ENCODE assay signal across 10 mouse cellular contexts in the genomic region with DNA sequence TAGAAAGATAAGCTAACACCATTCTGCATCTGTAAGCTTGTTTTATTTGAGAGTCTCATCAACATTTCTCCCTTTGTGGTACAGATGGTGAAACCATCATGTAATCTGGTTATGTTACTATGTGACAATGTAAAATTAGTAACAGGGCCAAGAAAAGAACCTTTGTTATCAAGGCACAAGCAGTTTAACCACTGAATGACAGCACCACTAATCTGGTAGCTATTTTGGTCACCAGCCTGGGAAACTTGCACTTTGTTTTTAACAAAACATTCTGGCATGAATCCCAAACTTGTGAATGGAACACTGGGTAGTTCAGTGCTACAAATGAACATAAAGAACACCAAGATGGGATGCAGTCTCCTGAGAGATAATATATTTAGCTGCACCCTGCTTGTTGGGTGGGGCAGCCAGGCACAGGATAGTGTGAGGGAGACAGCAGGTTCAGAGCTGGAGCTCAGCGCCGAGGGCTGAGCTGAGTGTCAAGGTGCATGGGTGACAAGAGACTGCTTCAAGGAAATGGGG. TPM values are rescaled to one million over a fixed set of nuclear protein-coding genes. Genes with fewer than 3 reads are reported as not detected.
DNase-seq lines count a peak whose midpoint lies in the region; ATAC-seq and TF ChIP-seq lines count a peak whose summit lies in the region.
"Had no signal": no experiment of that assay in that cellular context is flagged by ENCODE, and none has a peak within 500 bp of the region (broad histone marks: within the 10 kb centered on the region; RNA-seq: fewer than 3 reads in every experiment).

No protein-coding gene starts in this region.

- no peaks in the 10 kb centered on the region for H3K27me3 ChIP-seq in intestine, embryonic 16.5 days (replicated peaks; ENCODE audit: control insufficient read depth, insufficient read depth, low read length)
- H3K27me3 ChIP-seq in intestine, embryonic 15.5 days (replicated peaks) = no peaks in the 10 kb centered on the region
- no peaks in the 10 kb centered on the region for H3K27me3 ChIP-seq in spleen, adult 2 months (ENCODE audit: control insufficient read depth, insufficient read depth, low read length)
- H3K27me3 ChIP-seq in heart, embryonic 14.5 days (ENCODE audit: control insufficient read depth, insufficient read depth, low read length) = no peaks in the 10 kb centered on the region
- no peaks in the 10 kb centered on the region for H3K27me3 ChIP-seq in limb, embryonic 10.5 days (ENCODE audit: low read depth, poor library complexity, severe bottlenecking)

- 69% methylated on average over 2 of the region's 2 CpGs for WGBS in intestine, embryonic 16.5 days
- 68% methylated on average over 2 of the region's 2 CpGs for WGBS in intestine, embryonic 15.5 days
- WGBS in spleen, adult 2 months = 48% methylated on average over 2 of the region's 2 CpGs
- 17% methylated on average over 2 of the region's 2 CpGs for WGBS in heart, embryonic 14.5 days
- WGBS in limb, embryonic 10.5 days = 87% methylated on average over 2 of the region's 2 CpGs

- H3K9ac ChIP-seq in intestine, embryonic 16.5 days (ENCODE audit: low read depth, low read length) = no peak overlapping the region
- no peak overlapping the region for H3K9ac ChIP-seq in intestine, embryonic 15.5 days
- H3K9ac ChIP-seq in heart, embryonic 14.5 days (ENCODE audit: low read length) = peak overlapping the region; percentile 63

- H3K4me1 ChIP-seq in intestine, embryonic 16.5 days (ENCODE audit: control insufficient read depth, insufficient read depth, low read length) = peaks cover 9% of the 10 kb centered on the region
- H3K4me1 ChIP-seq in intestine, embryonic 15.5 days (replicated peaks) = 0 out of 2 replicates have a peak, but pooled peaks cover 2% of the 10 kb centered on the region
- no peaks in the 10 kb centered on the region; the same call in 1 of the 2 replicates for H3K4me1 ChIP-seq in spleen, adult 2 months (ENCODE audit: control insufficient read depth, insufficient read depth, insufficient read length)
- H3K4me1 ChIP-seq in heart, embryonic 14.5 days (ENCODE audit: control insufficient read depth in 2 of 2, insufficient read depth in 2 of 2, low read length in 2 of 2) = peaks cover 25 to 42% of the 10 kb centered on the region in 2 experiments
- H3K4me1 ChIP-seq in limb, embryonic 10.5 days = no peaks in the 10 kb centered on the region

- no peaks in the 10 kb centered on the region for H3K9me3 ChIP-seq in intestine, embryonic 16.5 days (ENCODE audit: control insufficient read depth, low read length)
- H3K9me3 ChIP-seq in intestine, embryonic 15.5 days = no peaks in the 10 kb centered on the region
- H3K9me3 ChIP-seq in heart, embryonic 14.5 days (ENCODE audit: control insufficient read depth, low read length) = no peaks in the 10 kb centered on the region
- no peaks in the 10 kb centered on the region for H3K9me3 ChIP-seq in limb, embryonic 10.5 days (replicated peaks)
- H3K9me3 ChIP-seq: G1E had no signal

- no peak overlapping the region for H3K4me3 ChIP-seq in intestine, embryonic 16.5 days (ENCODE audit: low read length)
- no peak overlapping the region for H3K4me3 ChIP-seq in intestine, embryonic 15.5 days (replicated peaks)
- H3K4me3 ChIP-seq in spleen, adult 2 months (ENCODE audit: extremely low read depth, insufficient read depth, insufficient read length) = no peak overlapping the region
- peak overlapping the region in 1 of 2 experiments; percentile 11; a peak in 1 of 4 replicates for H3K4me3 ChIP-seq in heart, embryonic 14.5 days (ENCODE audit: control insufficient read depth in 1 of 2, insufficient read depth in 1 of 2, low read depth in 1 of 2, low read length in 2 of 2)
- H3K4me3 ChIP-seq in limb, embryonic 10.5 days = no peak overlapping the region

- H3K4me2 ChIP-seq in intestine, embryonic 16.5 days (ENCODE audit: low read depth, low read length) = no peak overlapping the region
- no peak overlapping the region for H3K4me2 ChIP-seq in intestine, embryonic 15.5 days (replicated peaks)
- peak overlapping the region; percentile 54 for H3K4me2 ChIP-seq in heart, embryonic 14.5 days (ENCODE audit: low read length)

- no peak for TF ChIP-seq POLR2A in spleen, adult 2 months (IDR thresholded peaks at IDR 0.05; ENCODE audit: low read depth, low read length)

- TF ChIP-seq CTCF in spleen, adult 2 months (IDR thresholded peaks at IDR 0.05; ENCODE audit: extremely low read depth, insufficient read depth, insufficient read length, insufficient replicate concordance) = no peak

- DNase-seq in spleen, adult 2 months (ENCODE audit: low read depth in 1 of 2, low spot score in 2 of 2) = no peak
- no peak for DNase-seq in spleen, postnatal 10 days (ENCODE audit: low spot score in 2 of 2)
- DNase-seq in telencephalon, adult 2 months (ENCODE audit: low read depth, low spot score) = peak; percentile 87
- no peak for DNase-seq in limb, embryonic 10.5 days (ENCODE audit: low spot score)

- 0 out of 2 replicates have a peak, but pooled peaks cover 3% of the 10 kb centered on the region for H3K36me3 ChIP-seq in intestine, embryonic 16.5 days (ENCODE audit: control insufficient read depth, insufficient read depth, low read length)
- no peaks in the 10 kb centered on the region; the same call in none of the 2 replicates for H3K36me3 ChIP-seq in intestine, embryonic 15.5 days
- peaks cover 23% of the 10 kb centered on the region for H3K36me3 ChIP-seq in spleen, adult 2 months (ENCODE audit: control insufficient read depth, insufficient read depth, low read length)
- peaks cover 40% of the 10 kb centered on the region for H3K36me3 ChIP-seq in heart, embryonic 14.5 days (ENCODE audit: control insufficient read depth, insufficient read depth, low read length)
- H3K36me3 ChIP-seq in limb, embryonic 10.5 days = peaks cover 29% of the 10 kb centered on the region

- peak overlapping the region; percentile 14; the same call in 1 of the 2 replicates for H3K27ac ChIP-seq in intestine, embryonic 16.5 days (ENCODE audit: low read length)
- H3K27ac ChIP-seq in intestine, embryonic 15.5 days = no peak overlapping the region
- peak overlapping the region; percentile 55 for H3K27ac ChIP-seq in spleen, adult 2 months (ENCODE audit: insufficient read depth, low read length)
- peak overlapping the region; percentile 95 to 96 for H3K27ac ChIP-seq in heart, embryonic 14.5 days (replicated peaks in 1 of 2; ENCODE audit: control insufficient read depth in 1 of 2, insufficient read depth in 1 of 2, low read depth in 2 of 2, low read length in 2 of 2)
- H3K27ac ChIP-seq in limb, embryonic 10.5 days = no peak overlapping the region

- ATAC-seq in intestine, embryonic 16.5 days = no peak
- ATAC-seq in intestine, embryonic 15.5 days = no peak
- ATAC-seq in heart, embryonic 14.5 days (ENCODE audit: insufficient number of reproducible peaks, insufficient read depth, low FRiP score, low read depth) = peak; percentile 77
- ATAC-seq in granulocyte monocyte progenitor cell, adult 5-6 weeks (replicated peaks; ENCODE audit: poor library complexity, severe bottlenecking) = no peak

RNA-seq across cellular contexts. Expression of gene Fyttd1, which starts 23.2 kb away (rescaled TPM):
- 61.9 and 72.3 TPM in 2 replicates for polyA plus RNA-seq in intestine, embryonic 16.5 days (2015; fragmentation: Nextera tagmentation; extraction: Ambion mirVana)
- 72.6 and 97.7 TPM in 2 replicates for polyA plus RNA-seq in intestine, embryonic 15.5 days (2015; fragmentation: Nextera tagmentation; extraction: Ambion mirVana)
- 3.7 and 4.1 TPM in 2 replicates for polyA plus RNA-seq in spleen, adult 2 months (2012; rRNA removed)
- 166 and 170 TPM in 2 replicates for polyA plus RNA-seq in heart, embryonic 14.5 days (2014; fragmentation: Nextera tagmentation; extraction: Ambion mirVana)
- 91.6 and 94.8 TPM in 2 replicates for polyA plus RNA-seq in limb, embryonic 10.5 days (2016; fragmentation: Nextera tagmentation; extraction: Ambion mirVana)
- 15.9 and 23.6 TPM in 2 replicates for total RNA-seq in granulocyte monocyte progenitor cell, adult 5-6 weeks (2014; fragmentation: Nextera tagmentation)
- 58.2 and 68.9 TPM in 2 replicates for total RNA-seq in granulocyte monocyte progenitor cell, adult 5-6 weeks (2017)

RNA-seq across cellular contexts. Expression of gene Rubcn, which starts 23.5 kb away (rescaled TPM):
- 15.3 and 16.0 TPM in 2 replicates for polyA plus RNA-seq in intestine, embryonic 16.5 days (2015; fragmentation: Nextera tagmentation; extraction: Ambion mirVana)
- polyA plus RNA-seq in intestine, embryonic 15.5 days (2015; fragmentation: Nextera tagmentation; extraction: Ambion mirVana) = 14.1 and 14.3 TPM in 2 replicates
- 74.6 and 88.1 TPM in 2 replicates for polyA plus RNA-seq in spleen, adult 2 months (2012; rRNA removed)
- polyA plus RNA-seq in heart, embryonic 14.5 days (2014; fragmentation: Nextera tagmentation; extraction: Ambion mirVana) = 30.4 and 30.7 TPM in 2 replicates
- polyA plus RNA-seq in limb, embryonic 10.5 days (2016; fragmentation: Nextera tagmentation; extraction: Ambion mirVana) = 16.2 and 17.6 TPM in 2 replicates
- 19.7 and 31.5 TPM in 2 replicates for total RNA-seq in granulocyte monocyte progenitor cell, adult 5-6 weeks (2014; fragmentation: Nextera tagmentation)
- 10.4 and 12.9 TPM in 2 replicates for total RNA-seq in granulocyte monocyte progenitor cell, adult 5-6 weeks (2017)

RNA-seq across cellular contexts. Expression of gene Smbd1, which starts 43.8 kb away (rescaled TPM):
- polyA plus RNA-seq in intestine, embryonic 16.5 days (2015; fragmentation: Nextera tagmentation; extraction: Ambion mirVana) = 0.95 and 2.1 TPM in 2 replicates
- 0.61 and 1.0 TPM in 2 replicates for polyA plus RNA-seq in intestine, embryonic 15.5 days (2015; fragmentation: Nextera tagmentation; extraction: Ambion mirVana)
- not detected in 2 replicates for polyA plus RNA-seq in spleen, adult 2 months (2012; rRNA removed)
- not detected in 2 replicates for polyA plus RNA-seq in heart, embryonic 14.5 days (2014; fragmentation: Nextera tagmentation; extraction: Ambion mirVana)
- not detected in 2 replicates for polyA plus RNA-seq in limb, embryonic 10.5 days (2016; fragmentation: Nextera tagmentation; extraction: Ambion mirVana)
- not detected in 2 replicates for total RNA-seq in granulocyte monocyte progenitor cell, adult 5-6 weeks (2014; fragmentation: Nextera tagmentation)
- total RNA-seq in granulocyte monocyte progenitor cell, adult 5-6 weeks (2017) = not detected in 2 replicates
- total RNA-seq: G1E; layer of hippocampus, postnatal 14 days had no signal
- polyA plus RNA-seq: G1E had no signal

RNA-seq across cellular contexts. Expression of gene Muc20, which starts 56.9 kb away (rescaled TPM):
- polyA plus RNA-seq in intestine, embryonic 16.5 days (2015; fragmentation: Nextera tagmentation; extraction: Ambion mirVana) = 0.20 TPM in 1 of 2 replicates, not detected in the other
- 0.09 TPM in 1 of 2 replicates, not detected in the other for polyA plus RNA-seq in intestine, embryonic 15.5 days (2015; fragmentation: Nextera tagmentation; extraction: Ambion mirVana)
- polyA plus RNA-seq in spleen, adult 2 months (2012; rRNA removed) = not detected in 2 replicates
- polyA plus RNA-seq in heart, embryonic 14.5 days (2014; fragmentation: Nextera tagmentation; extraction: Ambion mirVana) = 0.08 TPM in 1 of 2 replicates, not detected in the other
- not detected in 2 replicates for polyA plus RNA-seq in limb, embryonic 10.5 days (2016; fragmentation: Nextera tagmentation; extraction: Ambion mirVana)
- not detected in 2 replicates for total RNA-seq in granulocyte monocyte progenitor cell, adult 5-6 weeks (2014; fragmentation: Nextera tagmentation)
- not detected in 2 replicates for total RNA-seq in granulocyte monocyte progenitor cell, adult 5-6 weeks (2017)
- total RNA-seq: layer of hippocampus, postnatal 14 days had no signal
- polyA plus RNA-seq: G1E had no signal

RNA-seq across cellular contexts. Expression of gene Lrch3, which starts 59.8 kb away (rescaled TPM):
- polyA plus RNA-seq in intestine, embryonic 16.5 days (2015; fragmentation: Nextera tagmentation; extraction: Ambion mirVana) = 10.0 and 11.5 TPM in 2 replicates
- 14.6 and 15.3 TPM in 2 replicates for polyA plus RNA-seq in intestine, embryonic 15.5 days (2015; fragmentation: Nextera tagmentation; extraction: Ambion mirVana)
- polyA plus RNA-seq in spleen, adult 2 months (2012; rRNA removed) = 16.9 and 20.1 TPM in 2 replicates
- polyA plus RNA-seq in heart, embryonic 14.5 days (2014; fragmentation: Nextera tagmentation; extraction: Ambion mirVana) = 22.0 and 25.4 TPM in 2 replicates
- polyA plus RNA-seq in limb, embryonic 10.5 days (2016; fragmentation: Nextera tagmentation; extraction: Ambion mirVana) = 29.1 and 35.9 TPM in 2 replicates
- 23.8 and 37.8 TPM in 2 replicates for total RNA-seq in granulocyte monocyte progenitor cell, adult 5-6 weeks (2014; fragmentation: Nextera tagmentation)
- 12.1 and 16.8 TPM in 2 replicates for total RNA-seq in granulocyte monocyte progenitor cell, adult 5-6 weeks (2017)

Comparison
In these comparisons a context has a peak if more than half of its experiments do, and no peak if none do; other contexts are left out.
1. H3K27ac ChIP-seq: peak in intestine, embryonic 16.5 days (single experiment), spleen, adult 2 months (single experiment) and heart, embryonic 14.5 days (2 of 2); none in intestine, embryonic 15.5 days (single experiment) and limb, embryonic 10.5 days (single experiment).
2. RNA of gene Fyttd1, which starts 23.2 kb away (polyA plus RNA-seq): 166 to 170 TPM in heart, embryonic 14.5 days, 72.6 to 97.7 TPM in intestine, embryonic 15.5 days, 91.6 to 94.8 TPM in limb, embryonic 10.5 days and 61.9 to 72.3 TPM in intestine, embryonic 16.5 days; 3.7 to 4.1 TPM in spleen, adult 2 months; every median in the first group is over 10 times any median in the second.